Mouse (Mus musculus) heart, embryonic 15.5 days (tissue): ENCODE measurements at regions not wholly inside any gene's neighbourhood (a gene's known extent, or its start where the extent isn't known, plus 50 kb on each side); places are given as distances from the start of the nearest gene placed in this dataset. TPM values are rescaled to one million over a fixed set of nuclear protein-coding genes. Genes with fewer than 3 reads are reported as not detected.

Source experiments
- ATAC-seq: fragments of 200-750 bp; cut with Nextera tagmentation; replicated peaks from 2 replicates; pipeline ENCODE4 v1.8.0; 2017; ENCODE audit warnings: low read depth, moderate TSS enrichment; ENCODE audit not compliant: insufficient number of reproducible peaks, insufficient read depth, low FRiP score
- H3K27ac ChIP-seq: fragments of 300-500 bp; sonication (generic); 2 replicates; pipeline ENCODE4 v1.5.1; 2015; ENCODE audit warnings: mild to moderate bottlenecking, inconsistent platforms
- H3K27me3 ChIP-seq: fragments of 300-500 bp; sonication (generic); 2 replicates; pipeline ENCODE4 v1.6.1; 2015; ENCODE audit warnings: inconsistent platforms
- H3K36me3 ChIP-seq: fragments of 300-500 bp; sonication (generic); 2 replicates; pipeline ENCODE4 v1.6.1; 2015; ENCODE audit warnings: mild to moderate bottlenecking, inconsistent platforms
- H3K4me1 ChIP-seq: fragments of 300-500 bp; sonication (generic); replicated peaks from 2 replicates; pipeline ENCODE4 v1.6.1; 2015; ENCODE audit warnings: inconsistent platforms
- H3K4me2 ChIP-seq: fragments of 300-500 bp; sonication (generic); 2 replicates; pipeline ENCODE4 v1.6.1; 2015; ENCODE audit warnings: inconsistent platforms, mild to moderate bottlenecking, moderate library complexity
- H3K4me3 ChIP-seq: fragments of 300-500 bp; sonication (generic); 2 replicates; pipeline ENCODE4 v1.5.1; 2015; ENCODE audit warnings: mild to moderate bottlenecking, inconsistent platforms
- H3K9ac ChIP-seq: fragments of 300-500 bp; sonication (generic); 2 replicates; pipeline ENCODE4 v1.6.1; 2015; ENCODE audit warnings: mild to moderate bottlenecking, inconsistent platforms
- H3K9me3 ChIP-seq: fragments of 300-500 bp; sonication (generic); replicated peaks from 2 replicates; pipeline ENCODE4 v1.6.1; 2016; ENCODE audit warnings: inconsistent platforms
- WGBS: fragments of 180-500 bp; shearing (Covaris S2); methylation state at CpG from one replicate; pipeline ENCODE4 v1.1.7; 2015; ENCODE audit warnings: mixed read lengths; 5-methylcytosine and 5-hydroxymethylcytosine counted together
- microRNA-seq: library from miRNA; unstranded; fragments of <30 nt; microRNA quantifications from one replicate; pipeline ENCODE4, GENCODE M21; 2016

DNA sequence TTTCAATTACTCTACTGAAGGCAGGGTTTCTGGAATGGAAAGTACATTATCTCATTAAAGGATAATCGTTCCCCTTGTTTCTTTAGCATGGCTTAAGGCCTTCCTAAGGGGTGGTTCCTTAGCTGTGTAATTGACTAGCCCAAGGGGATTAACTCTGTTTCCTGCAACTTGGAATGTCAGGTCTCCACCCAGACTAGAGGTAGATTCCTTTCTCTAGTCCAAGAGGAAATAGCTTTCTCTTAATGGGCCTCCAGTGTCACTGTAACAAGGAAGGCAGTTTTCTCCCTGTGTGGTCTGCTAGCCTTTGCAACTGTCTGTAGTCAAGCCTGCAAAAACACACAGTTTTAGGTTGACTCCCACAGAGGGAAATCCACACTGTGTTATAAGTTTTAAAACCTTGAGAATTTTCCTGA lies 64.0 kb upstream of the Adgra3 start:
- Histone ChIP-seq H3K9ac (no peak overlapping the region), H3K4me2 (no peak overlapping the region), H3K27ac (no peak overlapping the region), H3K36me3 (no peaks in the 10 kb centered on the region), H3K27me3 (no peaks in the 10 kb centered on the region), H3K4me1 (no peaks in the 10 kb centered on the region), H3K4me3 (no peak overlapping the region), H3K9me3 (no peaks in the 10 kb centered on the region)
- WGBS = 15% methylated on average over 1 of the region's 1 CpGs
- no peak for ATAC-seq

DNA sequence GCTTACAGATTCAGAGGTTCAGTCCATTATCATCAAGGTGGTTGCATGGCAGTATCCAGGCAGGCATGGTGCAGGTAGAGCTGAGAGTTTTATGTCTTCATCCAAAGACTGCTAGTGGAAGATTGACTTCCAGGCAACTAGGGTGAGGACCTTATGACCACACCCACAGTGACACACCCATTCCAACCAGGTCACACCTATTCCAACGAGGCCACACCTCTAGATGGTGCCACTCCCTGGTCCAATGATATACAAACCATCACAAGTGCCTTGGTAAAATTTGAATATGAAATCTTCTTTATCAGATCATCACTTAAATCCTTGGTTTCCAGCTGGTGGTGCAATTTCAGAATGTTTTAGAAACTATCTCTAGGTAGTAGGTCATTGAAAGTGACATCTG lies 61.1 kb upstream of the Adgra3 start:
- Histone ChIP-seq H3K4me2 (no peak overlapping the region), H3K4me1 (no peaks in the 10 kb centered on the region), H3K9me3 (no peaks in the 10 kb centered on the region), H3K27ac (no peak overlapping the region), H3K36me3 (no peaks in the 10 kb centered on the region), H3K9ac (no peak overlapping the region), H3K4me3 (no peak overlapping the region), H3K27me3 (no peaks in the 10 kb centered on the region)
- ATAC-seq = no peak
- 56% methylated on average over 1 of the region's 1 CpGs for WGBS

Small RNAs in the stretch of these regions (microRNA-seq; reads per million reads assigned to microRNA genes)
- gene Mir8117 = not detected
